Mouse (Mus musculus) heart, postnatal 0 days (tissue): ENCODE results near the gene Hist1h1e. TPM values are rescaled to one million over a fixed set of nuclear protein-coding genes. Genes with fewer than 3 reads are reported as not detected.

Experiments
- ATAC-seq: fragments of 200-750 bp; cut with Nextera tagmentation; 2 replicates; pipeline ENCODE4 v1.8.0; 2017; ENCODE audit warnings: low read depth, moderate number of reproducible peaks, moderate library complexity; ENCODE audit not compliant: insufficient read depth
- DNase-seq: peaks from one replicate; pipeline ENCODE4 v3.0.0-alpha.2; 2016; ENCODE audit warnings: low spot score
- H3K27ac ChIP-seq: fragments of 300-500 bp; sonication (generic); 2 replicates; pipeline ENCODE4 v1.5.1; 2014; ENCODE audit warnings: low read depth, mild to moderate bottlenecking
- H3K27me3 ChIP-seq: fragments of 300-500 bp; sonication (generic); 2 replicates; pipeline ENCODE4 v1.6.1; 2014; ENCODE audit warnings: low read length, mixed read lengths; ENCODE audit not compliant: control insufficient read depth, insufficient read depth
- H3K36me3 ChIP-seq: fragments of 300-500 bp; sonication (generic); replicated peaks from 2 replicates; pipeline ENCODE4 v1.6.1; 2014; ENCODE audit warnings: low read length, mixed read lengths; ENCODE audit not compliant: control insufficient read depth, insufficient read depth
- H3K4me1 ChIP-seq: fragments of 300-500 bp; sonication (generic); 2 replicates; pipeline ENCODE4 v1.6.1; 2014; ENCODE audit warnings: antibody characterized with exemption; ENCODE audit not compliant: control insufficient read depth, insufficient read depth
- H3K4me2 ChIP-seq: fragments of 300-500 bp; sonication (generic); 2 replicates; pipeline ENCODE4 v1.6.1; 2014; ENCODE audit warnings: low read depth, mild to moderate bottlenecking, low read length, moderate library complexity
- H3K4me3 ChIP-seq: fragments of 300-500 bp; sonication (generic); 2 replicates; pipeline ENCODE4 v1.5.1; 2014; ENCODE audit warnings: low read depth, low read length
- H3K9ac ChIP-seq: fragments of 300-500 bp; sonication (generic); replicated peaks from 2 replicates; pipeline ENCODE4 v1.6.1; 2014; ENCODE audit warnings: low read depth, low read length, mixed read lengths
- H3K9me3 ChIP-seq: fragments of 300-500 bp; sonication (generic); replicated peaks from 2 replicates; pipeline ENCODE4 v1.6.1; 2016; ENCODE audit warnings: low read length; ENCODE audit not compliant: control insufficient read depth
- CTCF ChIP-seq: IDR thresholded peaks from 2 replicates; pipeline ENCODE4 v1.5.1; 2016; ENCODE audit warnings: antibody characterized with exemption, control low read depth, low read depth
- EP300 ChIP-seq: IDR thresholded peaks from 2 replicates; pipeline ENCODE4 v1.6.1; 2016; ENCODE audit warnings: antibody characterized with exemption, low read depth
- WGBS: fragments of 180-500 bp; shearing (Covaris S2); extraction: QIAGEN DNeasy Blood & Tissue Kit; methylation state at CpG from one replicate; pipeline ENCODE4 v1.1.7; 2014; 5-methylcytosine and 5-hydroxymethylcytosine counted together
- polyA plus RNA-seq: library from polyadenylated mRNA; unstranded; fragments of >200 nt; fragmentation: Nextera tagmentation; extraction: Ambion mirVana; gene quantifications from 2 replicates; pipeline ENCODE4 v1.2.1, GENCODE M21; 2015
- total RNA-seq: library from RNA; depleted of rRNA; stranded (reverse); fragments of >200 nt; gene quantifications from 2 replicates; pipeline ENCODE4 v1.2.3, GENCODE M21; 2014; ENCODE audit warnings: low replicate concordance

Hist1h1e gene
- total and polyA plus RNA-seq, 2 experiments from 2014 or later = 6.7 to 271 TPM

DNA sequence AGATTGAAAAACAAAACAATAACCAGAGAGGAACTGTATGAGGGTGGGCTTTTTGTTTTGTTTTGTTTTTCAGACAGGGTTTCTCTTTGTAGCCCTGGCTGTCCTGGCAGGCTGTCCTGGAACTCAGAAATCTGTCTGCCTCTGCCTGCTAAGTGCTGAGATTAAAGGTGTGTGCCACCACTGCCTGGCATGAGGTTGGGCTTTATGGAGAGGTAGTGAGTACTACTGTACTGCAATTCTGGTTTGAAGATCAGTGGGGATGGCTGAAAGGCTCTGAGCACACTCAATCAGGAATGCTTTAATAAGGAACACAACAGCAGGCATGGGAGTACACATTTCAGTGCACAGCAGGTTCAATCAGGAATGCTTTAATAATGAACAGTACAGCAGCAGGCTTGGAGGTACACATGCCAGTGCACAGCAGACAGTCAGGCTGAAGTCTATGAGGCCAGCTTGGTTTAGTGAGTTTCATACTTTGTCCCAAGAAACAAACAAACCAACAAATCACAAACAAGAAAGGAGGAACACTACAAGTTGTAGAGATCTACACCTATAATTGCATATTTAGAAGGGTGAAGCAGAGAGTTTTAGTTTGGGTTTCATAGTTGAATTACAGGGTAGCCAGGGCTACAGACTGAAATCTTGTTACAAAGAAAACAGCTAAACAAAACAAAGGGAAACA is 38.8 kb downstream of the Hist1h1e start:
- H3K9ac ChIP-seq = no peak overlapping the region
- H3K4me2 ChIP-seq = no peak overlapping the region

DNA sequence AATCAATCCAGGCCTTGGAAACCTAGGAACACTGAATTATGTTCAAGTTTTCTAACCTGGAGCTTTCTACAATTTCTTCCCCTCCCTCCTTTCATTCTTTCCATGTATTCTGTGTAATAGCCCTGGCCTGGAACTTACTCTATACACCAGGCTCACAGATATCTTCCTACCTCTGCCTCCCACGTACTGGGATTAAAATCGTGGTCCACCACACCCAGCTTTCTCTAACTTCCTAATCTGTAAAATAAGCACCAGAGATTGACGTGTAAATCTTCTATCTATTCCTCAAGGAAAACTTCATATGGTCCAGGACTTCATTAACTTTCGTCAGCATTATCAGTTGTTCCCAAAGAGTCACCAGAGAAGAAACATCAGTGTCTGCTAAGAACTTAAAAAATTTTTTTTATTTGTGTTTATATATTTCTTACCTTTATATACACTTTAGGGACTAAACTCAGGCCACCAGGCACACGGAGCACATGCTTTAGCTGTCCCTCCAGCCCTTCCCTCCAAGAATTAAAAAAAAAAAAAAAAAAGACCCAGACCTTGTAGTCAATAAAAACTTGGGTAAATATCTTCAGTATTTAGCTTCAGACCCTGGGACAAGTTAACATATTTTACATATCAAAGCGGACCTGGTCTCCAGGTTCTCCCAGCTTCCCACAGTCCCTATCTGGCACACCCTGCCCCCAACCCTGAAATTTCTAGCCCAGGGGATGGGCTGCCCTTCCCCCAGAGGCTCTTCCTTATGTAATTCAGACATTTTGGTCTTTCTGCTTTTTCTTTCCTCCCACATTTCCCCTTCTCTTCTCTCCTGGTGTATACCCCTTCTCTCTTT is 39.9 kb downstream of the Hist1h1e start:
- H3K36me3 ChIP-seq = no peaks in the 10 kb centered on the region
- peak overlapping the region; percentile 32; the same call in 1 of the 2 replicates for H3K9ac ChIP-seq
- H3K27me3 ChIP-seq = no peaks in the 10 kb centered on the region
- no peak for ATAC-seq
- DNase-seq = no peak
- H3K4me2 ChIP-seq = peak overlapping the region; percentile 57
- H3K4me1 ChIP-seq = peaks cover 24% of the 10 kb centered on the region; the same call in 1 of the 2 replicates
- peak overlapping the region; percentile 35 for H3K4me3 ChIP-seq
- peak overlapping the region; percentile 63 for H3K27ac ChIP-seq
- WGBS = 29% methylated on average over 6 of the region's 6 CpGs
- H3K9me3 ChIP-seq = no peaks in the 10 kb centered on the region
- no peak for TF ChIP-seq CTCF
- TF ChIP-seq EP300 = no peak

More for the DNA sequence above, 38.8 kb downstream of the Hist1h1e start:
- no peaks in the 10 kb centered on the region for H3K36me3 ChIP-seq
- no peak for ATAC-seq
- H3K27ac ChIP-seq = peak overlapping the region; percentile 28; the same call in 1 of the 2 replicates
- H3K4me1 ChIP-seq = peaks cover 24% of the 10 kb centered on the region; the same call in 1 of the 2 replicates
- DNase-seq = no peak
- no peaks in the 10 kb centered on the region for H3K27me3 ChIP-seq
- H3K9me3 ChIP-seq = no peaks in the 10 kb centered on the region
- TF ChIP-seq CTCF (no peak), EP300 (no peak)
- no peak overlapping the region for H3K4me3 ChIP-seq

- Histone ChIP-seq H3K9ac (peak within 1 kb of the TSS; percentile 32; the same call in 1 of the 2 replicates), H3K27me3 (no peaks in the 10 kb centered on the region), H3K27ac (peak within 1 kb of the TSS; percentile 63), H3K36me3 (no peaks in the 10 kb centered on the region), H3K9me3 (no peaks in the 10 kb centered on the region), H3K4me3 (peak within 1 kb of the TSS; percentile 35), H3K4me1 (peaks cover 22% of the 10 kb centered on the region; the same call in 1 of the 2 replicates), H3K4me2 (peak within 1 kb of the TSS; percentile 57)
- ATAC-seq (peak; percentile 84), DNase-seq (peak; percentile 94)
- WGBS = under 1% methylated on average over 43 of the region's 43 CpGs
- TF ChIP-seq CTCF = no peak
- TF ChIP-seq EP300 = peak; percentile 96
These were observed 40.7 kb downstream of the Hist1h1e start, which contains the start of gene Hist1h4d for GRCm38 (mm10) chr13:23581408-23582218. Gene Hist1h4d, plus strand, starts transcription at chr13:23581598.

DNA sequence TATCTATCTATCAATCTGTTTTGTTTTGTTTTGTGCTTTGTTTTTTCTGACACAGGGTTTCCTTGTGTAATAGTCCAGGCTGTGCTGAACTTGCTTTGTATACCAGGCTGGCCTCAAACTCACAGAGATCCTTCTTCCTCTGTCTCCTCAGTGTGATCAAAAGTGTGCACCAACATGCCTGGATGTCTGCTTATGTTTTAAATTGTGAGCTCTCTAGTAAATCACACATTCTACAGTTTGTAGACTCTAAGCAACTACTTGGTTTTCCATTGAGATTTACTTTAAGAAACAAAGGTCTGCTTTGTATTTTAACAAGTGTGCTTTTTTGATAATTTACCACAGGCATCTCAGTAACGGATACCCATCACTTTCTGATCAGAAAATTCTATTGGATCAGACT is 44.5 kb downstream of the Hist1h1e start:
- no peaks in the 10 kb centered on the region for H3K27me3 ChIP-seq
- H3K36me3 ChIP-seq = no peaks in the 10 kb centered on the region
- 91% methylated on average over 1 of the region's 1 CpGs for WGBS
- H3K4me2 ChIP-seq = no peak overlapping the region
- no peak for ATAC-seq
- H3K27ac ChIP-seq = no peak overlapping the region
- DNase-seq = no peak
- peaks cover 17% of the 10 kb centered on the region; the same call in 1 of the 2 replicates for H3K4me1 ChIP-seq
- no peak for TF ChIP-seq CTCF
- TF ChIP-seq EP300 = no peak
- no peaks in the 10 kb centered on the region for H3K9me3 ChIP-seq
- no peak overlapping the region for H3K4me3 ChIP-seq
- H3K9ac ChIP-seq = no peak overlapping the region
